Mouse (Mus musculus): ENCODE measurements around the gene Eif4a1.

The Eif4a1 gene

DNA sequence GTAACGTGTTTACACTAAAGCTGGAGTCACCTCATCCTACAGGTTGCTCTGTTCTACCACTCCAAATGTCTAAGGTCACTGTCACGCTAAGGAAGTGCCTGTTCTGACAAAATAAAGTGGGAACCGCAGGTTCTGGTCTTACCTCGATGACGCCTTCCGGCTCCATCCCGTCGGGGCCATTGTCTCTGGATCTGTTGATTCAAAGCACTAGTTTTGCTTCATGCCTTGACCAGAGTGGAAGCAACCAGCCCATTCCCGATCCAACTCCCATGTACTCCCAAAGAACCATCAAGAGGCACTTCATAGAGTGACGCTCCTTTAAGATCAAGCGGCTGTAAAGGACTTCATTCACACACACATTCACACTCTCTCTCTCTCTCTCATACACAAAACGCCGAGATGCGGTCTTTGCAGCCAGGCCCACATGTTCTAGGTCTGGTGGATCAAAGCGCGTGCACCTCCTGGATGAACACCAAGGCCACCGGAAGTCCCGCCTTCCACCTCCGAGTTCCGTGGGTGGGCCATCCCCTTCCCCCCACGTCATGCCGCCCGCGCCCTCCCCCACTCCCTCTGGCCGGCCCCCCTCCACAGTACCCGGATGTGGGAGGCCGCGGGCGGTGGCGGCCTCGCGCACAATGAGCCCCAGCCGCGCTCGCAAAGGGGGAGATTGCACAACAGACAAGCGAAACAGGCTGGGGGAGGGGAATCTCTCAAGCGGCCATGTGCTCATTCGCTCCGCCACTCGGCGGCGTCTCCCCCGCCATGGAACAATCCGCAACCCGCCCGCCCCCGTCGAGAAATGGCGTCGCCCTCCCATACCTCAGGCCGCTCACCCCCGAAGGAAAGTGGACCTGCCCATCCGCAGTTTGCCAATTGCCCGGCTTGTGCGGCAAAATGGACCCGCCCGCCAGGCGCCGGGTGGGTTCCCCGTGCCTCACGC is 1.2 kb downstream of the Eif4a1 start:
- peak; percentile 96 to 99 for DNase-seq

DNA sequence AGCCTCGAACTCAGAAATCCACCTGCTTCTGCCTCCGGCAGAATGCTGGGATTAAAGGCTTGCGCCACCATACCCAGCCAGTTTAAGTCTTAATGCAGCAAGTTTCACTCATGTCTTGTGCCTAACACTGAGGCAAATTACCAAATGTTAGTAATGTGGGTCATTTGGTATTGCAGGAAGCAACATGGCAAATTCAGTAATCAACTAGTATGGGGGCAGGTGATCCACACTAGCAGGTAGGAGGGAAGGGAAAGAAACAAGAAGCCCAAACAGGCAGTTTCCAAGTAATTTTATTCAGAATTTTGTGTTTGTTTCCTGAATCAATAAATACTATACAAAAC is 5.6 kb downstream of the Eif4a1 start:
- DNase-seq, result no peak

DNA sequence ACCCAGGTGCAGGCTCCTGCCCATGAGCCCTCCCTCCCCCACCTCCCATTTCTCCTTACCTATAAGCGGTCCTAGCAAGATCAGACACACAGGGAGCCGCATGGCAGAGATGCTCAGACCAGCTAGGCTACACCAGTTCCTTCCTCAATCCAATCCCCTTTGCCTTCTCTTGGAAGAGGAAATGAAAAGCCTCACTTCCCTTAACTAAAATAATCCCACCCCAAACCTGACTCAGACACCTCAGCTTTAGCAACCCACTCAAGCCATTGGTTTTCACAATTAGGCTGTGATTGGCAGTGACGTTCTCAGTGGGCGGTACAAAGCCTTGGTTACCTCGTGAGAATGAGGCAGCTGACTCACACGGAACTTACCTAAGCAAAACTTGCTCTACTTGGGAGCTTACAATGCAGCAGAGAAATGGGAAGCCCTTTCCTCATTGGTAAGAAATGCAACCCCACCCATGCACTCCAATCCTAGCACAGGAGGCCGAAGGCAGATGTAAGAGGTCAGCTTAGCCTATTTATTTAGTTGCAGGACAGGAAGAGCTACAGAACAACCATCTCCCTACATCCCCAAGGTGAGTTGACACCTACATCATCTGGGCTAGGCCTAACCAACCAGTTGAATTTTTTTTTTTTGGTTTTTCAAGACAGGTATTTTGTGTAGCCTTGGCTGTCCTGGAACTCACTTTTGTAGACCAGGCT is 6.1 kb downstream of the Eif4a1 start, which contains the start of gene Cd68:
TSS of gene Cd68 (minus strand) at position 193 of the 704 bp plus-strand sequence.
- peak in 1 of 2 experiments; percentile 51 for DNase-seq

DNA sequence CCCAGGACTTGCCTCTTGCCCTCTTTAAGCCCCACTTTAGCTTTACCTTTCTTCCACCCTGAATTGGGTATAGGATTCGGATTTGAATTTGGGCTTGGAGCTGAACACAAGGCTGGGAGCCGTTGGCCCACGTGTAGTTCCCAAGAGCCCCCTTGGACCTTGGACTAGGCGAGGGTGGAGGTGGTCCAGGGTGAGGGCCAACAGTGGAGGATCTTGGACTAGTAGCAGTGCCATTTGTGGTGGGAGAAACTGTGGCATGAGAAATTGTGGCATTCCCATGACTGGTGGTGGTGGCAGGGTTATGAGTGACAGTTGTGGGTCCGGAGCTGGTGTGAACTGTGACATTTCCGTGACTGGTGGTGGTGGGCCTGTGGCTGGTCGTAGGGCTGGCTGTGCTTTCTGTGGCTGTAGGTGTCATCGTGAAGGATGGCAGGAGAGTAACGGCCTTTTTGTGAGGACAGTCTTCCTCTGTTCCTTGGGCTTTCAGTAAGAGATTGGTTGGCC is 6.7 kb downstream of the Eif4a1 start:
- DNase-seq, result no peak

DNA sequence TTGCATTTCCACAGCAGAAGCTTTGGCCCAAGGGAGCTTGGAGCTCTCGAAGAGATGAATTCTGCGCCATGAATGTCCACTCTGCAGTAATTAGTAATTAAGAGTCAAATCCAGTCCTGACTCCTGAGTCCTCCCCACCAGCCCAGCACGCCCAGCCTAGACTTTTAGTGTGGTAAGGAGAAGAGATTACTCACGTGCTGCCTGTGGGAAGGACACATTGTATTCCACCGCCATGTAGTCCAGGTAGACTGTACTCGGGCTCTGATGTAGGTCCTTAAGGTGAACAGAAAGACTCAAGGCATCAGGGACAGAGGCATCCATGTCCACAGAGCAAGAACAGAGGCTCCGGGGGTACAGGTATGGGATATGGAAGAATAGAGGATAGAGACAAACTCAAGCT is 7.4 kb downstream of the Eif4a1 start:
- DNase-seq, result no peak

DNA sequence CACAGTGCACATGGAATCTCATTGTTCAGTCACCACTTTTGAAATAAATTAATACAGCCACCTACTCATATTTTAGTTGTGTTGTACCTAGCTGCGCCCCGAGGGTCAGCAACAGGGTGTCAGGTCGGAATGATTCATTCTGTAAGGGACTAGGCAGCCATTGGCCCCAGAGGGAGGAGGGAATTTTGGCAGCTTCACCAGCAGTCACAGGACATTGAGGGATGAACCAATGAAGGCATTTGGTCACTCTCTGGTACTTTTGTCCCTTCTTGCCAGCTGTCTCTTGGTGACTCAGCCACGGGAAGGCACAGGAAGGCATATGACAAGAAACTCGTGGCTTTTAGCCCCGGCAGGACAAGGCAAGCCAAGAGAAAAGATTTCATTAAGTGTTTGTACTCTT is 8.4 kb downstream of the Eif4a1 start:
- DNase-seq, result peak in 1 of 2 experiments; percentile 47

DNA sequence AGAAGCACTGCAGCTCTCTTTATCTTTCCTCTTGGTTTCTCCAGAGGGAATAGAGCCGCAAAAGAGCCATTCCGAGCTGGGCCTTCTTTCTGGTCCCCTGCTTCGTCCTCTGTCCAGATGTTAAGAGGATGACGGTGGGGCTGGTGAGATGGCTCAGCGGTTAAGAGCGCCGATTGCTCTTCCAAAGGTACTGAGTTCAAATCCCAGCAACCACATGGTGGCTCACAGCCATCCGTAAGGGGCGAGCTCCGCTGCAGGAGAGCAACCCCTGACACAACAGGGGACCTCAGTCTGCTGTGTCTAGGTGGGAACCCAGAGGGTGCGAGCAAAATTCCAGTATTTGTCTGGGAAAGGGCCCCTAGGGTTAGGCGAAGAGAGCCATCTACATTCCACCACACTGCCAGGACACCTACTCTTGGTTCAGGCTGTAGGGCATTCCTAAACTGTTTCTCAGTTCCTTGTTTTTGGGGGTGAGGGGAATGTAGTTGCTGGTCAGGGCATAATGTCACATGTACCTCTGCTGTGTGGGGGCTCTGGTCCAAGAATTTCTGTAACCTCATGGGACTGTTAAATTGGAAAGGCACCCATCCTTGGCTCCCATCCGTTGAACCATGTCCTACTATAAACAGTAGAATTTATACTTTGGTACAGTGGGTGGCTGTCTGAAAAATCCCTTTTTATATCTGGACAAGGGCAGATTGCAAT is 9.1 kb downstream of the Eif4a1 start:
- no peak for DNase-seq

DNA sequence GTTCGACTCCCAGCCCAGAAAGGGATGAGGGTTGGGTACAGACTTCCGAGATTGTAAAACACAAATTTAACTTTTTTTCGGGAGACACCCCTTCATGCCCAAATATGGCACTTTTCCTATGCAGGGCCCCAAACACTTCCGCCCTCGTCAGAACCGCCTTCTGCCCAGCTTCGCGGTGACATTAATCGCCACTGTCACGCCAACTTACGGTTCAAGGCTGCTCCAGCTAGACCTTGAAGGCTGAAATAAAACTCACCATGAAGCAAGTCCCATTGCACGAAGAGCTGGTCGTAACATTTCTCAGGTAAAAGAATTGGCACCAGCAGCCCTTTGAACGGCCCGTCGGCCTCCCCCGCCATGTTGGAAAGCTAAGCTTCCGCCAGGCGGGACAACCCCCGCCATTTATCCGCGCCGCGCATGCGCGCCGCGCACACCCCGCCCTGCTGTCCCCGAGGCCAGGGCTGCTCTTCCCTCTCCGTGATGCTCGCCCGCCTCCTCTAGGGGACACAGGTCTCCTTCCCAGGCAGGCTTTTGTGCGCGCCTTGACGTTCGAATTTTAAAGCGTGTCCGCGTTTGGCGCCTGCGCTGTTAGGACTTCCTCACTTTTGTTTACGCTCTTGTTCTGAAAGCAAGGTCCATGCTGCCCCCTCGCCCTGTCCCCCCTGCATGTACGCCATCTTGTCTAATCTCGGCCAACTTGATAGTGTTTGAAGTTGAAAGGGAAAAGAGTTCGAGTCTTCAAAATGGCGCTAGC is 9.8 kb downstream of the Eif4a1 start, which contains the start of gene Mpdu1:
TSS of gene Mpdu1 (minus strand) at position 430 of the 754 bp plus-strand sequence.
- DNase-seq, result peak; percentile 94 to 95

DNA sequence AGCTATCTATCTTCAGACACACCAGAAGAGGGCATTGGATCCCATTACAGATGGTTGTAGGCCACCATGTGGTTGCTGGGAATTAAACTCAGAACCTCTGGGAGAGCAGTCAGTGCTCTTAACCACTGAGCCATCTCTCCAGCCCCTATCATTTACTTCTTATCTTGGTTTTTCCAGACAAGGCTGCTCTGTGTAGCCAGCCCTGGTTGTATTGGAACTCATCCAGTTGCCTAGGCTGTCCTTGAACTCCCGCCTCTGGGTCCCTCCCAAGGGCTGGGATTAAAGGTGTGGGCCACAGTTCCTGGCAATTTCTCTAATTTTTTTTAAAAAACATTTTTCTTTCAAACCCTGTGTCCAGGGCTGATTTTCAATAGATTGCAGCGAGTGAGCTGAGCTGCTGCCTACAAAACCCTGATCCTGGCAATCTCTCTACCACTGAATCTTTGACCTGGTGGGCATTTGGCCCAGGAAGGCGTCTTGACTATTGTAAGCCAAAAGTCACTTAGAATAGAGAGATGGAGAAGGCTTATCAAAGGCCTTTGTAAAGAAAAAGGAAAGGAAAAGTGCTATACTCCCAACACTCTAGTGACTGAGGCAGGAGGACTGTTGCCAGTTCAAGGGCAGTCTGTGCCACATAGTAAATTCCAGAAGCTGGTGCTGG is 10.9 kb downstream of the Eif4a1 start:
- DNase-seq, result peak in 1 of 2 experiments; percentile 55

DNA sequence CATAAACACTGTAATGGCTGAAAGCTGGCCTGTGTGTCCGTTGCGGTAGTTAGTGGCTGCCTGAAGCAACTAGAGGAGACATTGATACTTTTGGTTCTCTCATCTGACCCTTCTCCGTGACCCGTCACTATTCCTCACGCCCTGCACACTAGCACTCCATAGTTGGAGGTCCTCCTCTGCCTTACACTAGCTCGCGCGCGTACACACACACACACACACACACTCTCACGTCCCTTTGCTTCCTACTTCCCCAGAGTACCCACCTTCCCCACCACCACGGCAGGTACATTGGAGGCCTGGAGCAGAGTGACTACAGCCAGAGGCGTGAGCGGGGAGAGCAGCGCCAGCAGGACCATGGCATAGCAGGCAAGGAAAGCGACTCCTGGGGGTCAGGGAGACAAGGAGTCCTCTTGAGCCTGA is 14.8 kb downstream of the Eif4a1 start:
- DNase-seq, result no peak

DNA sequence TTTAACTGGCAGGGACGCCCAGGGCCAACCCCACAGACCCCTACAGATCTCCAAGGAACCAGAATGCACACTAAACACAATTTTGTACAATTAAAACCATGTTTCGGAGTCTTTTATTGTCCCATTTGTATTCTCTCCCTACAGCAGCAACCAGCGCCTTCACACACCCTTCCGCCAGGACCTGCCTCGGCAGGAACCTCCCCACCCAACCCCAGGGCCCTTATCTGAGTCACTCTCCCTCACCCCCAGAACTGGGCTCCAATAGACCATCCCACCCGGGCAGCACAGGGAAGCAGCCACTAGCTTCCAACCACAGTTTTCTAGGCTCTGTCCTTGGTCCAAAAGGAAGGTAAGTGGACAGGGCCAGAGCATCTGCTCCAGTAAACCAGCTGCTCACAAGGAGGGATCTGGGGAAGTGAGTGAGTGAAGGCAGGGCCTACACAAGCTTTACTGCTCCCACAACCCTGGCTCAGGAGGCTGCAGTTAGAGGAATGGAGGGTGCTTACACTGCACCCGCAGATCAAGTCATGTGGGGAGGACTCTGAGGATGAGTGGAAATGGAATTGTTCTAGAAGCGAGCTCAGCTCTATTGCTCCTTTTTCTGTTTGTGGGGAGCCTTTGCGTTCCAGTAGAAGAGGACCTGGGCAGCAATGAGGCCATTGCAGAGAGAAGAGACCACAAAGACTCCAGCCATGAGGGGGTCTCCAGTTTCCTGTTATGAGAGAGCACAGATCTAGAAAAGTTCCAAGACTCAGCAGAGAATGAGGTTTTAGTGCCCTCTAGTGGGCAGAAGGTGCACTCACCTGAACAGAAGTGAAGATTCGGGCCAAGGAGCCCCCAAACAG is 15.4 kb downstream of the Eif4a1 start:
- DNase-seq, result peak in 1 of 2 experiments; percentile 68

DNA sequence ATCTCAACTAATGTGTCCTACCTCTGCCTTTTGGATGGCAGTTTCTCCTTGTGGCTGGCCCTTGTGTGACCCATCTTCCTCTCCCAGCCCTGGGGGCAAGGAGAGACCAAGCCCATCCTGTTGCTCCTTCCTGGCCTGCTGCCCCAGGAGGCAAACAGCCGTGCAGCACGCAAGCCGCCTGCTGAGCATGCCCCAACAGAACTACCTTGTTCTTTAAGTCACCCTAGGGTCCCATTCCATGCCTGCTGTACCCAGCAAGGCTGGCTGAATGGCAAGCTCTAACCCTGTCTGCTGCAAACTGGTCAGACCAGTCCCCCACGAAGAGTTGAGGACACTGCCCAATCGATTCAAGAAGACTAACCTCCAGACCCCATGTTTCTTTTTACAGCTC is 16.2 kb downstream of the Eif4a1 start:
- DNase-seq, result no peak

DNA sequence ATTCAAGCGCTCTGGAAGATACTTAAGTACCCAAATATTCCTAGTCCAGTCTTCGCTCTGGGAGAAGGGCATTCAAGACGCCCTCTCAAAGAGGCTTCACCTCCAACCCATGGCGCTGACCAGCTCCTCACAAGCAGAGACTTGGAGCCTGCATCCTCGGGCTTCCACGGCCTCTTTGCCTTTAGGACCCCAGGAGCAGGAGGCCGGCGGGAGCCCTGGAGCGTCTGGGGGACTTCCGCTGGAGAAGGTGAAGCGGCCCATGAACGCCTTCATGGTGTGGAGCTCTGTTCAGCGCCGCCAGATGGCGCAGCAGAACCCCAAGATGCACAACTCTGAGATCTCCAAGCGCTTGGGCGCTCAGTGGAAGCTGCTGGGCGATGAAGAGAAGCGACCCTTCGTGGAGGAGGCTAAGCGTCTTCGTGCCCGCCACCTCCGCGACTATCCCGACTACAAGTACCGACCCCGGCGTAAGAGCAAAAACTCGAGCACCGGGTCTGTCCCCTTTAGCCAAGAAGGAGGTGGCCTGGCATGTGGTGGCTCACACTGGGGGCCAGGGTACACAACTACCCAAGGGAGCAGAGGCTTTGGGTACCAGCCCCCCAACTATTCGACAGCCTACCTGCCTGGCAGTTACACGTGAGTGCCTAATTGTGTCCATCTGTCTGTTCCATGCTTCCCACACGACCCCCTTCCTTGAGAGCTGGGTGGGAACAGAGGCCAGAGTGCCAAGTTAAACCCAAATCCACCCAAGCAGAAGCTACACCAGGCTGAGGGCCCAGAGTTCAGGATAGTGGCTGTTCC is 16.8 kb downstream of the Eif4a1 start, which contains the start of gene Sox15:
TSS of gene Sox15 (plus strand) at position 51 of the 801 bp plus-strand sequence.
- peak; percentile 68 to 87 for DNase-seq

DNA sequence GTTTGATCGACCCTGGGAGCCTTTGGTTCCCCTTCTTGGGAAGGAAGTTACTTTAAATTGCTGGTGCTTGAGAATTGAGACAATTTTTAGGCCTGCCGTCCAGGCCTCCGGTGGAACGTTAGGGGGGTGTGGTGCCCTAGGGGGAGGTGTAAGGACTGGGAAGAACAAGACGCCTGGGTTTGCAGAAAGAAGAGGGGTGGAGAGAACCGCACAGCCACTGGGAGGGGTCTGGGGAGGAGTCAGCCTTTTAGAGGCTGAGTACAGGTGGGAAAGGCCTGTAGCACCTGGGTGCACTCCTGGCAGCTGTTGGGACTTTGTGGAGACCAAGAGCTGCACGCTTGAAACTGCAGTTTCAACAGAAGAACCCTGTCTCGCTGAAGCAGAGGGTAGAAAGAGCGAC is 17.5 kb downstream of the Eif4a1 start:
- no peak for DNase-seq

DNA sequence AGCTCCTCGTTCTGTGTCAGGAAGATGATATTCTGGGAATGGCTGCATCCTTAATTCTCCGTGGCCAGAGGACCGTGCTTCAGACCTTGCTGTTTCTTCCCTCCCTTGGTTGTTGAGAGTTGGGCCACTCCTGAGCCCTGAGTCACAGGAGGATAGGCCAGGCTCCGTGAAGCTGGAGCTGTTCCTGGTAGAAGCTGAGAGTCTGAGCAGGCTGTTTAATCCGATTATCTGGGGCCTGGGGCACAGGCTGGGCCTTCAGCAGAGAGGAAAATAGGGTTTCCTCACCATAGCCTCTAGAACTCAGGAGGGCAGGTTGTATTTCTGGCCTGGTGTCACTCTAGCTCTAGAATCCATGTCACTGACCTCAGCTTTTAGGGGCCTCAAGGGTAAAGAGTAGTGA is 18.8 kb downstream of the Eif4a1 start:
- DNase-seq, result no peak

DNA sequence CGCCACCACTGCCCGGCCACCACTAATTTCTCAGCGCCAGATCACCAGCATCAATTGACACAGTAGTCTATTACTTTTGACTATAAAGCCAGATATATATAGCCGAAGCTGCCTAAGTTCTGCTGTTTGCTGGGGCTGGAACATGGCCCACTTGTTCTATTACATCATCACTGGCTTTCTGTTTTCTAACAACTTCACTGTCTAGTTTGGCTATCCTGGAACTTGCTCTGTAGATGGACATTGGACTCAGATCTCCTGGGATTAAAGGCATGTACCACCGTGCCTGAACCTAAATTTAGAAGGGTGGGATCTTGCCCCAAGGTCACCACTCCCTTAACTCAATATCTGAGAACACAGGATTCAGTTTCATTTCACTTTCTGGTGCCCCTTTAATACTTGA is 26.4 kb downstream of the Eif4a1 start:
- DNase-seq, result no peak

DNA sequence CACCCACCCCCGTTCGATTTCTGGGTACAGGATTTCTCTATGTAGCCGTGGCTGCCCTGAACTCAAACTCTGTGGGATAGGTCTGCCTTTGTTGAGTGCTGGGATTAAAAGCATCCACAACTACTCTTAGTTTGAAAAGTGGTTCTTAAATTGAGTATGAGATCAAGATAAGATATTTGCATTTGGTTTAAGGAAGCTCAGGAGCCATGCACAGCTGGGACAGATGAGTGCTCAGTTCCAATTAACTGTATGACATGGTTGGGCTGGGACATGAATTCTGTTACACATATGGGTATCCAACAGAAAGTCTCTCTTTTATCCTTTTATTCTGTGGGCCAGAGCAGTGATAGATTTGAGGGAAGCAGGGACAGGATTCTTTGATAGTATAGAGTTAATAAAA is 36.8 kb downstream of the Eif4a1 start:
- no peak for DNase-seq

DNA sequence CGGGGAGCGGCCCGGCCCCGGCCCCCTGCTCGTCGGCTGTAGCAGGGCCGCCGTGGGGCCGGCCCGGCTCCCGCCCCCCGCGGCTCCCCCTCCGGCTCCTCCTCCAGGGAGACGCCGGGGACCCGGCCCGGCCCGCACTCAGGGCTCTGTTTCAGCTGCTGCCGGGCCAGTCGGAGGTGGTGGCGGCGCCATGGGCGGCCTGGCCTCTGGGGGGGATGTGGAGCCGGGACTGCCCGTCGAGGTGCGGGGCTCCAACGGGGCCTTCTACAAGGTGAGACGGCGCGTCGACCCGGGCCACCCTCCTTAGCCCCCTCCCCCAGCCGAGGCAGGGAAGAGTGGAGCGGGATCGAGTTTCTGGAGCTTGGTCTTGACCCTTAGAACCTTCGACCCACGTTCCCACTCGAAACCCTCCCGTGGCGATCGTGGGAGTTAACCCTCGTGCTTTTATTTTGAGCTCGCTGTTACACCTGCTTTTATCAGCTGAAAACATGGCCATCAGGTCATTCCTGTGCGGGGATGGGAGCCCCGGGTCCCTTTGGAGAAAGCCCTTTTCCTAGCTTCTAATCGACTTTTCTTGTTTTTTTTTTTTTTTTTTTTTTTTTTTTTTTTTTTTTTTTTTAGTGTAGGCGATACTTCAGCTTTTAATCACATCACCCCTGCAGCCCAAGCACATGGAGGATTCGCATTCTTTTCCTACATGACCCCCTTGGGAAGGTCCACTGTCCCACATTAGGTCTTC is 38.9 kb downstream of the Eif4a1 start:
- DNase-seq, result peak; percentile 63 to 80

Data from kidney, postnatal 36 days (tissue).